Mouse (Mus musculus): ENCODE measurements at regions not wholly inside any gene's neighbourhood (a gene's known extent, or its start where the extent isn't known, plus 50 kb on each side); places are given as distances from the start of the nearest gene placed in this dataset.
"Not testable (repeated sequence)": the region's sequence is repeated elsewhere in the genome, so short reads cannot be mapped to it uniquely, and the experiment has no call there.

- TF ChIP-seq CTCF (IDR thresholded peaks at IDR 0.05 in 2 of 3, conservative IDR thresholded peaks at IDR 0.05 in 1 of 3; ENCODE audit: control insufficient read depth in 1 of 3, insufficient read depth in 1 of 3, low read depth in 2 of 3, low read length in 3 of 3, poor library complexity in 1 of 3, severe bottlenecking in 1 of 3); GATA1 (IDR thresholded peaks at IDR 0.05; ENCODE audit: low read depth, low read length); ZC3H11A (IDR thresholded peaks at IDR 0.05; ENCODE audit: low read depth, low read length); EP300 (IDR thresholded peaks at IDR 0.05; ENCODE audit: low read depth in 1 of 2, low read length in 2 of 2); ZKSCAN1 (IDR thresholded peaks at IDR 0.05; ENCODE audit: low read depth, low read length); MAX (IDR thresholded peaks at IDR 0.05; ENCODE audit: low read length): not testable (repeated sequence)
Measured at GRCm38 (mm10) chr8:20015411-20016081, 112.4 kb downstream of the Gm31371 start.
